ENCODE assay signal across 13 mouse cellular contexts in genomic region chr12:73694690-73695089, GRCm38 (mm10).
"Had no signal": no experiment of that assay in that cellular context is flagged by ENCODE, and none has a peak within 500 bp of the region (broad histone marks: within the 10 kb centered on the region; RNA-seq: fewer than 3 reads in every experiment).

No protein-coding gene starts in this region.

- H3K36me3 ChIP-seq: limb, embryonic 15.5 days; liver, embryonic 12.5 days; midbrain, embryonic 10.5 days; neural tube, embryonic 12.5 days had no signal

- H3K27me3 ChIP-seq: limb, embryonic 15.5 days; liver, embryonic 12.5 days; neural tube, embryonic 12.5 days had no signal

- H3K4me1 ChIP-seq: liver, embryonic 12.5 days; midbrain, embryonic 10.5 days had no signal

- ATAC-seq: intestine, embryonic 16.5 days; liver, embryonic 12.5 days had no signal

- H3K4me2 ChIP-seq: limb, embryonic 15.5 days; liver, embryonic 12.5 days; neural tube, embryonic 12.5 days had no signal

- H3K9ac ChIP-seq: limb, embryonic 15.5 days; liver, embryonic 12.5 days; neural tube, embryonic 12.5 days had no signal

- H3K9me3 ChIP-seq: limb, embryonic 15.5 days; liver, embryonic 12.5 days; midbrain, embryonic 10.5 days; neural tube, embryonic 12.5 days had no signal

- H3K4me3 ChIP-seq: limb, embryonic 15.5 days; liver, embryonic 12.5 days; midbrain, embryonic 10.5 days; myocyte; neural tube, embryonic 12.5 days had no signal

- H3K27ac ChIP-seq: kidney, postnatal 0 days; limb, embryonic 15.5 days; liver, embryonic 12.5 days; midbrain, embryonic 10.5 days; neural tube, embryonic 12.5 days had no signal

- DNase-seq: kidney, adult 2 months; kidney, postnatal 36 days; layer of hippocampus, adult 9-11 months; layer of hippocampus, postnatal 36 days; spleen, adult 18-20 months; thymus, postnatal 4 days had no signal
